Mouse (Mus musculus) heart, embryonic 12.5 days (tissue): ENCODE results near the gene Mylk. TPM values are rescaled to one million over a fixed set of nuclear protein-coding genes. Genes with fewer than 3 reads are reported as not detected.

Experiments
- ATAC-seq: fragments of 200-750 bp; cut with Nextera tagmentation; 2 replicates; pipeline ENCODE4 v1.8.0; 2017; ENCODE audit warnings: moderate TSS enrichment, moderate library complexity; ENCODE audit not compliant: insufficient number of reproducible peaks, low FRiP score
- H3K27ac ChIP-seq: fragments of 300-500 bp; sonication (generic); 2 replicates; pipeline ENCODE4 v1.5.1; 2016; ENCODE audit warnings: mild to moderate bottlenecking, moderate library complexity; ENCODE audit not compliant: poor library complexity, severe bottlenecking
- H3K27me3 ChIP-seq: fragments of 300-500 bp; sonication (generic); replicated peaks from 2 replicates; pipeline ENCODE4 v1.6.1; 2016; ENCODE audit warnings: mild to moderate bottlenecking, moderate library complexity
- H3K36me3 ChIP-seq: fragments of 300-500 bp; sonication (generic); 2 replicates; pipeline ENCODE4 v1.6.1; 2016; ENCODE audit warnings: mild to moderate bottlenecking, moderate library complexity
- H3K4me1 ChIP-seq: fragments of 300-500 bp; sonication (generic); replicated peaks from 2 replicates; pipeline ENCODE4 v1.6.1; 2016; ENCODE audit warnings: mild to moderate bottlenecking
- H3K4me2 ChIP-seq: fragments of 300-500 bp; sonication (generic); 2 replicates; pipeline ENCODE4 v1.6.1; 2016; ENCODE audit warnings: mild to moderate bottlenecking, moderate library complexity
- H3K4me3 ChIP-seq: fragments of 300-500 bp; sonication (generic); 2 replicates; pipeline ENCODE4 v1.5.1; 2016; ENCODE audit warnings: mild to moderate bottlenecking
- H3K9ac ChIP-seq: fragments of 300-500 bp; sonication (generic); 2 replicates; pipeline ENCODE4 v1.6.1; 2016; ENCODE audit warnings: mild to moderate bottlenecking, moderate library complexity
- H3K9me3 ChIP-seq: fragments of 300-500 bp; sonication (generic); replicated peaks from 2 replicates; pipeline ENCODE4 v1.6.1; 2016; ENCODE audit warnings: mild to moderate bottlenecking, moderate library complexity
- WGBS: fragments of 180-500 bp; shearing (Covaris S2); methylation state at CpG from one replicate; pipeline ENCODE4 v1.1.7; 2016; 5-methylcytosine and 5-hydroxymethylcytosine counted together
- polyA plus RNA-seq: library from polyadenylated mRNA; unstranded; fragments of >200 nt; fragmentation: Nextera tagmentation; extraction: Ambion mirVana; gene quantifications from 2 replicates; pipeline ENCODE4 v1.2.1, GENCODE M21; 2016

Mylk gene
- polyA plus RNA-seq, 1 experiment from 2014 or later: 5.2 TPM

- 28% methylated on average over 2 of the region's 2 CpGs for WGBS
- Histone ChIP-seq H3K36me3 (no peaks in the 10 kb centered on the region), H3K9me3 (no peaks in the 10 kb centered on the region; the same call in 1 of the 2 replicates), H3K27me3 (peaks cover 20% of the 10 kb centered on the region), H3K4me2 (no peak overlapping the region), H3K9ac (no peak overlapping the region), H3K4me3 (no peak overlapping the region), H3K27ac (no peak overlapping the region), H3K4me1 (0 out of 2 replicates have a peak, but pooled peaks cover 6% of the 10 kb centered on the region)
- no peak for ATAC-seq
These were observed 2.1 kb upstream of the Mylk start for GRCm38 (mm10) chr16:34742930-34743329.

GRCm38 (mm10) chr16:34748081-34748720 lies 3.2 kb downstream of the Mylk start:
- no peak overlapping the region for H3K4me3 ChIP-seq
- 30% methylated on average over 11 of the region's 11 CpGs for WGBS
- H3K9ac ChIP-seq: no peak overlapping the region
- no peak for ATAC-seq
- H3K9me3 ChIP-seq: no peaks in the 10 kb centered on the region
- H3K27ac ChIP-seq: no peak overlapping the region
- 0 out of 2 replicates have a peak, but pooled peaks cover 6% of the 10 kb centered on the region for H3K4me1 ChIP-seq
- no peak overlapping the region for H3K4me2 ChIP-seq
- H3K36me3 ChIP-seq: no peaks in the 10 kb centered on the region
- peaks cover 20% of the 10 kb centered on the region for H3K27me3 ChIP-seq

- Histone ChIP-seq H3K27ac (no peak overlapping the region), H3K4me2 (no peak overlapping the region), H3K4me1 (0 out of 2 replicates have a peak, but pooled peaks cover 6% of the 10 kb centered on the region), H3K9me3 (no peaks in the 10 kb centered on the region), H3K36me3 (no peaks in the 10 kb centered on the region), H3K27me3 (peaks cover 13% of the 10 kb centered on the region), H3K4me3 (no peak overlapping the region), H3K9ac (no peak overlapping the region)
- 74% methylated on average over 4 of the region's 4 CpGs for WGBS
- ATAC-seq: no peak
These were observed 4.5 kb downstream of the Mylk start for GRCm38 (mm10) chr16:34749536-34749935.

GRCm38 (mm10) chr16:34752026-34752425 lies 7.0 kb downstream of the Mylk start:
- H3K4me1 ChIP-seq: no peaks in the 10 kb centered on the region
- no peak overlapping the region for H3K4me2 ChIP-seq
- no peak overlapping the region for H3K27ac ChIP-seq
- WGBS: 76% methylated on average over 3 of the region's 3 CpGs
- ATAC-seq: no peak
- no peak overlapping the region for H3K9ac ChIP-seq
- H3K36me3 ChIP-seq: no peaks in the 10 kb centered on the region
- no peak overlapping the region for H3K4me3 ChIP-seq
- H3K27me3 ChIP-seq: no peaks in the 10 kb centered on the region
- H3K9me3 ChIP-seq: no peaks in the 10 kb centered on the region

- Histone ChIP-seq H3K4me3 (no peak overlapping the region), H3K27ac (no peak overlapping the region), H3K4me2 (no peak overlapping the region), H3K4me1 (no peaks in the 10 kb centered on the region), H3K27me3 (no peaks in the 10 kb centered on the region), H3K9ac (no peak overlapping the region), H3K36me3 (no peaks in the 10 kb centered on the region), H3K9me3 (no peaks in the 10 kb centered on the region)
- no peak for ATAC-seq
- WGBS: 74% methylated on average over 3 of the region's 3 CpGs
These were observed 8.0 kb downstream of the Mylk start for GRCm38 (mm10) chr16:34752977-34753376.

GRCm38 (mm10) chr16:34756991-34757390 lies 12.0 kb downstream of the Mylk start:
- WGBS: 78% methylated on average over 7 of the region's 7 CpGs
- H3K36me3 ChIP-seq: no peaks in the 10 kb centered on the region
- no peak overlapping the region for H3K9ac ChIP-seq
- H3K27ac ChIP-seq: no peak overlapping the region
- no peaks in the 10 kb centered on the region for H3K27me3 ChIP-seq
- no peak overlapping the region for H3K4me2 ChIP-seq
- no peak for ATAC-seq
- H3K4me3 ChIP-seq: no peak overlapping the region
- H3K4me1 ChIP-seq: no peaks in the 10 kb centered on the region
- H3K9me3 ChIP-seq: no peaks in the 10 kb centered on the region

GRCm38 (mm10) chr16:34758205-34758604 lies 13.2 kb downstream of the Mylk start:
- 60% methylated on average over 5 of the region's 5 CpGs for WGBS

GRCm38 (mm10) chr16:34763959-34764591 lies 19.1 kb downstream of the Mylk start:
- no peaks in the 10 kb centered on the region for H3K4me1 ChIP-seq
- ATAC-seq: no peak
- no peak overlapping the region for H3K4me3 ChIP-seq
- H3K36me3 ChIP-seq: no peaks in the 10 kb centered on the region
- no peak overlapping the region for H3K4me2 ChIP-seq
- H3K27ac ChIP-seq: no peak overlapping the region
- no peak overlapping the region for H3K9ac ChIP-seq
- peaks cover 5% of the 10 kb centered on the region for H3K9me3 ChIP-seq
- 73% methylated on average over 9 of the region's 9 CpGs for WGBS
- H3K27me3 ChIP-seq: no peaks in the 10 kb centered on the region

More at GRCm38 (mm10) chr16:34758205-34758604, 13.2 kb downstream of the Mylk start:
- H3K9ac ChIP-seq: no peak overlapping the region
- no peak for ATAC-seq
- no peaks in the 10 kb centered on the region for H3K27me3 ChIP-seq
- H3K4me2 ChIP-seq: no peak overlapping the region
- H3K27ac ChIP-seq: no peak overlapping the region
- H3K9me3 ChIP-seq: no peaks in the 10 kb centered on the region
- H3K4me1 ChIP-seq: no peaks in the 10 kb centered on the region
- no peaks in the 10 kb centered on the region for H3K36me3 ChIP-seq
- no peak overlapping the region for H3K4me3 ChIP-seq

GRCm38 (mm10) chr16:34765666-34766065 lies 20.7 kb downstream of the Mylk start:
- WGBS: 63% methylated on average over 1 of the region's 1 CpGs
- H3K9ac ChIP-seq: no peak overlapping the region
- no peak overlapping the region for H3K4me2 ChIP-seq
- H3K9me3 ChIP-seq: peaks cover 5% of the 10 kb centered on the region
- H3K36me3 ChIP-seq: no peaks in the 10 kb centered on the region
- H3K4me3 ChIP-seq: no peak overlapping the region
- ATAC-seq: no peak
- no peak overlapping the region for H3K27ac ChIP-seq
- H3K27me3 ChIP-seq: no peaks in the 10 kb centered on the region
- no peaks in the 10 kb centered on the region for H3K4me1 ChIP-seq

- H3K27ac ChIP-seq: no peak overlapping the region
- 77% methylated on average over 1 of the region's 1 CpGs for WGBS
These were observed 21.2 kb downstream of the Mylk start for GRCm38 (mm10) chr16:34766193-34766592.

GRCm38 (mm10) chr16:34767443-34767842 lies 22.4 kb downstream of the Mylk start:
- Histone ChIP-seq H3K27me3 (no peaks in the 10 kb centered on the region), H3K4me2 (no peak overlapping the region), H3K36me3 (no peaks in the 10 kb centered on the region), H3K9ac (no peak overlapping the region), H3K27ac (no peak overlapping the region), H3K4me1 (no peaks in the 10 kb centered on the region), H3K9me3 (peaks cover 5% of the 10 kb centered on the region), H3K4me3 (no peak overlapping the region)
- 89% methylated on average over 2 of the region's 2 CpGs for WGBS
- no peak for ATAC-seq

More at GRCm38 (mm10) chr16:34766193-34766592, 21.2 kb downstream of the Mylk start:
- no peak for ATAC-seq
- H3K27me3 ChIP-seq: no peaks in the 10 kb centered on the region
- no peak overlapping the region for H3K4me2 ChIP-seq
- peaks cover 5% of the 10 kb centered on the region for H3K9me3 ChIP-seq
- H3K4me1 ChIP-seq: no peaks in the 10 kb centered on the region
- no peaks in the 10 kb centered on the region for H3K36me3 ChIP-seq
- no peak overlapping the region for H3K4me3 ChIP-seq
- H3K9ac ChIP-seq: no peak overlapping the region
